In the genomic region with DNA sequence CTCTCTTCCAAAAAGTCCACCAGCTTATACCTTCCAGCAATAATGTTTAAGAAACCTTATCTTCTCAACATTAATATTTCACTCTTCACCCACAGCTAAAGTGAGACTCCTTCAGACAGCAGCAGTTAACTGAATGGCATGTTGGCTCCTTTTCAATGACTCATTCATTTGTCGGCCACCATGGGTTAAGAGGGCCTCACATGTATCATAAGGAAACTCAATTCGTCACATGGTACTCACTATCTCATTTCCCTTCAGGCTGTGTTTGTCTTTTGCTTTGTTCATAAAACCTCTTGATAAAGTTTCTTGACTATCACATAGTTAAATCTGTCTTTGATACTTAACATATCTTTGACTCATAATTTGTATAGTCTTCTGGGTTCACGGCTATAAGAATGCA, we compare ENCODE assay signal across 19 mouse cellular contexts. TPM values are rescaled to one million over a fixed set of nuclear protein-coding genes. Genes with fewer than 3 reads are reported as not detected.
A peak's percentile ranks its signal among the peaks of the same experiment; 100 is the strongest.
DNase-seq lines count a peak whose midpoint lies in the region; ATAC-seq and TF ChIP-seq lines count a peak whose summit lies in the region.
"Had no signal": no experiment of that assay in that cellular context is flagged by ENCODE, and none has a peak within 500 bp of the region (broad histone marks: within the 10 kb centered on the region; RNA-seq: fewer than 3 reads in every experiment).

No protein-coding gene starts in this region.

- no peak overlapping the region for H3K4me2 ChIP-seq in heart, embryonic 16.5 days (ENCODE audit: low read depth, low read length)
- H3K4me2 ChIP-seq in myocyte (ENCODE audit: low read depth) = peak overlapping the region; percentile 20
- H3K4me2 ChIP-seq: embryonic facial prominence, embryonic 12.5 days; hindbrain, embryonic 14.5 days; limb, embryonic 15.5 days had no signal

- H3K79me2 ChIP-seq in C2C12 (ENCODE audit: control insufficient read depth, insufficient read depth) (peaks cover 47% of the 10 kb centered on the region), myocyte (ENCODE audit: control insufficient read depth, insufficient read depth) (no peaks in the 10 kb centered on the region)

- TF ChIP-seq CTCF in C2C12 (IDR thresholded peaks at IDR 0.05; ENCODE audit: control insufficient read depth, insufficient read depth, insufficient read length) = no peak

- intact Hi-C loops in heart, postnatal 36 days (cut with DNase I) = no loop called here

- no peak for TF ChIP-seq POLR2A in myocyte (IDR thresholded peaks at IDR 0.05; ENCODE audit: insufficient read length, low read depth)

- no peaks in the 10 kb centered on the region for H3K27me3 ChIP-seq in heart, embryonic 16.5 days (ENCODE audit: control insufficient read depth, insufficient read depth, low read length)
- H3K27me3 ChIP-seq in C2C12 (ENCODE audit: control insufficient read depth, insufficient read depth, insufficient read length) (no peaks in the 10 kb centered on the region), myocyte (ENCODE audit: control insufficient read depth, insufficient read depth, insufficient read length) (no peaks in the 10 kb centered on the region)
- H3K27me3 ChIP-seq: embryonic facial prominence, embryonic 12.5 days; limb, embryonic 15.5 days had no signal

- WGBS in heart, embryonic 16.5 days = 22% methylated on average over 3 of the region's 3 CpGs

- H3K4me1 ChIP-seq in heart, embryonic 16.5 days (ENCODE audit: control insufficient read depth, insufficient read depth, low read length) = peaks cover 2% of the 10 kb centered on the region; the same call in 1 of the 2 replicates
- H3K4me1 ChIP-seq: embryonic facial prominence, embryonic 12.5 days; limb, embryonic 15.5 days had no signal

- peaks cover 22% of the 10 kb centered on the region for H3K79me3 ChIP-seq in C2C12 (ENCODE audit: low read depth)

- no peaks in the 10 kb centered on the region for H3K36me3 ChIP-seq in heart, embryonic 16.5 days (ENCODE audit: control insufficient read depth, insufficient read depth)
- H3K36me3 ChIP-seq in C2C12 (ENCODE audit: control insufficient read depth, insufficient read depth) = peaks cover 65% of the 10 kb centered on the region
- no peaks in the 10 kb centered on the region for H3K36me3 ChIP-seq in myocyte (ENCODE audit: control insufficient read depth, insufficient read depth)
- H3K36me3 ChIP-seq: embryonic facial prominence, embryonic 12.5 days; limb, embryonic 15.5 days had no signal

- no peak for DNase-seq in heart, postnatal 36 days
- peak; percentile 11 for DNase-seq in induced T-regulatory cell, adult 2 months (ENCODE audit: low read depth)
- DNase-seq in thymus, adult 18-20 months = no peak
- DNase-seq in urinary bladder, postnatal 36 days (ENCODE audit: low spot score in 2 of 2) = no peak
- DNase-seq in cerebellum, postnatal 10 days = no peak
- DNase-seq: cerebellum, adult 2 months; gastrocnemius, postnatal 14 days; kidney, adult 2 months; kidney, postnatal 10 days; midbrain, embryonic 14.5 days; right cerebral cortex, postnatal 14 days; thymus, postnatal 36 days had no signal

- no peak overlapping the region for H3K27ac ChIP-seq in heart, embryonic 16.5 days (ENCODE audit: low read length)
- H3K27ac ChIP-seq: embryonic facial prominence, embryonic 12.5 days; hindbrain, embryonic 14.5 days; limb, embryonic 15.5 days had no signal

- H3K9me3 ChIP-seq in heart, embryonic 16.5 days (replicated peaks; ENCODE audit: control insufficient read depth, low read length) = no peaks in the 10 kb centered on the region
- H3K9me3 ChIP-seq: embryonic facial prominence, embryonic 12.5 days; limb, embryonic 15.5 days had no signal

- H3ac ChIP-seq in C2C12 (ENCODE audit: control insufficient read depth, insufficient read length, low read depth) = no peak overlapping the region
- no peak overlapping the region for H3ac ChIP-seq in myocyte (ENCODE audit: control insufficient read depth, insufficient read length)

- peak; percentile 37; the same call in 1 of the 2 replicates for ATAC-seq in heart, embryonic 16.5 days (replicated peaks; ENCODE audit: extremely low read depth, insufficient read depth, low FRiP score)
- ATAC-seq: forebrain, embryonic 14.5 days had no signal

- H3K4me3 ChIP-seq in heart, embryonic 16.5 days (ENCODE audit: low read length) = no peak overlapping the region
- H3K4me3 ChIP-seq in C2C12 (ENCODE audit: insufficient read depth, poor library complexity, severe bottlenecking) = no peak overlapping the region
- no peak overlapping the region for H3K4me3 ChIP-seq in myocyte
- H3K4me3 ChIP-seq: embryonic facial prominence, embryonic 12.5 days; limb, embryonic 15.5 days had no signal

- H3K9ac ChIP-seq in heart, embryonic 16.5 days (ENCODE audit: low read length) = no peak overlapping the region
- H3K9ac ChIP-seq: embryonic facial prominence, embryonic 12.5 days; hindbrain, embryonic 14.5 days; limb, embryonic 15.5 days had no signal

TF ChIP-seq in C2C12, 6 proteins besides CTCF, POLR2A, EP300 and RAD21:
- peak; percentile 47 for TF ChIP-seq MYOD1 (IDR thresholded peaks at IDR 0.05; ENCODE audit: control insufficient read depth, insufficient read length, low read depth)
- TF ChIP-seq MYOG (IDR thresholded peaks at IDR 0.05; ENCODE audit: control insufficient read depth, extremely low read depth, insufficient read length) = no peak
- TF ChIP-seq CEBPB (IDR thresholded peaks at IDR 0.05; ENCODE audit: low read depth) = no peak
- TF ChIP-seq FOSL1 (IDR thresholded peaks at IDR 0.05; ENCODE audit: insufficient read depth, low read length, poor library complexity, severe bottlenecking) = peak; percentile 94
- peak; percentile 92 for TF ChIP-seq USF1 (IDR thresholded peaks at IDR 0.05; ENCODE audit: low read depth)
- TF ChIP-seq MAX (IDR thresholded peaks at IDR 0.05) = peak; percentile 90

TF ChIP-seq in myocyte, 11 proteins besides CTCF, POLR2A, EP300 and RAD21:
- TF ChIP-seq USF1 (IDR thresholded peaks at IDR 0.05; ENCODE audit: low read depth) = peak; percentile 82
- no peak for TF ChIP-seq MAX (IDR thresholded peaks at IDR 0.05; ENCODE audit: low read depth)
- TF ChIP-seq MYOG (IDR thresholded peaks at IDR 0.05; ENCODE audit: control insufficient read depth in 1 of 3, insufficient read depth in 1 of 3, insufficient read length in 2 of 3, low read depth in 2 of 3) = no peak

RNA-seq across cellular contexts. Expression of a gene that starts 20.8 kb away (rescaled TPM):
- 12.0 and 12.9 TPM in 2 replicates for polyA plus RNA-seq in heart, embryonic 16.5 days (2015; fragmentation: Nextera tagmentation; extraction: Ambion mirVana)
- total RNA-seq in heart, postnatal 36 days (2021) = 10 to 100 TPM in 1 of 2 experiments, 1 to 10 TPM in 1; 9.1 to 12.4 TPM
- polyA plus RNA-seq in C2C12 (2012; fragmentation: generic; extraction: Trizol) (36.3 TPM), myocyte (2012; fragmentation: generic; extraction: Trizol) (0.37 TPM)
